25 mouse cellular contexts compared by ENCODE assay signal in the genomic region with DNA sequence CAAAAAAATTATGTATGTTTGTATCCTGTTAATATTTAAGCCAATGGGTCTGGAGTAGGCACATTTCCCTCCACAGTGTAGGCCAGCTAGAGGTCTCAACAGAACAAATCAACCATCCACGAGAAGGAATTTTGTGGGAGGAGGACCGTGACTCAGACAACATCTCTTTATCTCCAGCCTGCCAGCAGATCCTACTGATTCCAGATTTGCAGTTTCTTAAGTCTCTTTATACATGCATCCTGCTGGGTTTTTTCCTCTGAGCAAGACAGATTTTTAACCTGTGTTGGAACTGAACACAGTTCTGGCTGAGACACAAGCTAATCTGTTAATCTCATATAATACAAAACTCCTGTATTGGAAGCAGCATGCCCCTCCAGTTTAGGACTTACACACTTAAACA. TPM values are rescaled to one million over a fixed set of nuclear protein-coding genes. Genes with fewer than 3 reads are reported as not detected.
A peak's percentile ranks its signal among the peaks of the same experiment; 100 is the strongest.
DNase-seq lines count a peak whose midpoint lies in the region; TF ChIP-seq lines count a peak whose summit lies in the region.
"Had no signal": no experiment of that assay in that cellular context is flagged by ENCODE, and none has a peak within 500 bp of the region (broad histone marks: within the 10 kb centered on the region; RNA-seq: fewer than 3 reads in every experiment).

No protein-coding gene starts in this region.

- TF ChIP-seq CTCF in left cerebral cortex, adult 2 months (IDR thresholded peaks at IDR 0.05): no peak
- no peak for TF ChIP-seq CTCF in cortical plate, adult 2 months (IDR thresholded peaks at IDR 0.05; ENCODE audit: extremely low read depth, insufficient read depth, low read length)

- no peak for TF ChIP-seq POLR2A in cortical plate, adult 2 months (IDR thresholded peaks at IDR 0.05; ENCODE audit: extremely low read depth, insufficient read depth, low read length)

- peak overlapping the region; percentile 80 for H3K27ac ChIP-seq in left cerebral cortex, adult 2 months
- H3K27ac ChIP-seq in cortical plate, adult 2 months (ENCODE audit: insufficient read depth, low read length): peak overlapping the region; percentile 78; the same call in 1 of the 2 replicates
- H3K27ac ChIP-seq: embryonic facial prominence, embryonic 12.5 days; embryonic facial prominence, embryonic 15.5 days; heart, adult 2 months; heart, embryonic 15.5 days; hindbrain, embryonic 10.5 days; hindbrain, embryonic 15.5 days had no signal

- peaks cover 6% of the 10 kb centered on the region for H3K4me1 ChIP-seq in cortical plate, adult 2 months (ENCODE audit: control insufficient read depth, insufficient read depth, low read length)

- no peak overlapping the region for H3K4me3 ChIP-seq in left cerebral cortex, adult 2 months
- H3K4me3 ChIP-seq in cortical plate, adult 2 months (ENCODE audit: insufficient read depth, low read length): no peak overlapping the region
- H3K4me3 ChIP-seq: embryonic facial prominence, embryonic 12.5 days; embryonic facial prominence, embryonic 15.5 days; heart, adult 2 months; heart, embryonic 15.5 days; hindbrain, embryonic 10.5 days; hindbrain, embryonic 15.5 days had no signal

- peak; percentile 50 to 68 for DNase-seq in frontal cortex, adult 2 months (ENCODE audit: extremely low spot score in 1 of 2, low spot score in 1 of 2)
- no peak for DNase-seq in frontal cortex, postnatal 10 days (ENCODE audit: low spot score in 2 of 2)
- DNase-seq in left cerebral cortex, adult 2 months (ENCODE audit: extremely low spot score in 1 of 2, low spot score in 2 of 2): no peak
- DNase-seq in left cerebral cortex, postnatal 10 days (ENCODE audit: extremely low spot score in 1 of 2, low spot score in 2 of 2): no peak
- peak; percentile 23 for DNase-seq in Muller cell, postnatal 12 days (ENCODE audit: inconsistent ontology term)
- DNase-seq in urinary bladder, postnatal 4 days (ENCODE audit: low spot score in 2 of 2): no peak
- no peak for DNase-seq in heart, adult 8-10 months (ENCODE audit: low spot score)
- DNase-seq: adrenal gland, adult 2 months; adrenal gland, postnatal 14 days; cerebellum, adult 18-20 months; cerebellum, adult 9-10 months; cerebellum, postnatal 14 days; forebrain, postnatal 0 days; gastrocnemius, postnatal 25 days; heart, adult 2 months; heart, postnatal 10 days; heart, postnatal 36 days; kidney, adult 2 months had no signal

- intact Hi-C loops in left cerebral cortex, adult 2 months (cut with DNase I): loop anchor here (1.0 kb wide), 1 partner anchor 31 kb away; a partner anchor contains a TSS
- intact Hi-C loops in left cerebral cortex, postnatal 10 days (cut with DNase I): no loop called here

RNA-seq across cellular contexts. Expression of a gene that starts 2.3 kb away (rescaled TPM):
- polyA plus RNA-seq in frontal cortex, adult 2 months (2012; rRNA removed): 33.7 TPM in 2 replicates
- total RNA-seq in left cerebral cortex, adult 2 months (2021): 10 to 100 TPM; 46.2 to 49.0 TPM
- total RNA-seq in left cerebral cortex, postnatal 10 days (2021): 10 to 100 TPM; 21.7 to 21.9 TPM
- polyA plus RNA-seq in cortical plate, adult 2 months (2012; rRNA removed): 38.1 and 41.0 TPM in 2 replicates
- 1 to 10 TPM; 4.8 to 6.5 (median 5.4) TPM for total RNA-seq in heart, adult 8-10 months (2022)

RNA-seq across cellular contexts. Expression of a gene that starts 15.8 kb away (rescaled TPM):
- 42.5 and 44.7 TPM in 2 replicates for polyA plus RNA-seq in frontal cortex, adult 2 months (2012; rRNA removed)
- total RNA-seq in left cerebral cortex, adult 2 months (2021): 10 to 100 TPM; 56.4 to 57.1 TPM
- total RNA-seq in left cerebral cortex, postnatal 10 days (2021): 10 to 100 TPM; 16.0 to 19.0 TPM
- 47.9 and 50.4 TPM in 2 replicates for polyA plus RNA-seq in cortical plate, adult 2 months (2012; rRNA removed)
- 10 to 100 TPM; 26.4 to 33.5 (median 30.8) TPM for total RNA-seq in heart, adult 8-10 months (2022)
- polyA plus RNA-seq: CD4-positive, CD25-positive, alpha-beta regulatory T cell, adult 4 months had no signal

RNA-seq across cellular contexts. Expression of a gene that starts 30.9 kb away (rescaled TPM):
- polyA plus RNA-seq in frontal cortex, adult 2 months (2012; rRNA removed): 50.7 and 51.4 TPM in 2 replicates
- total RNA-seq in left cerebral cortex, adult 2 months (2021): 10 to 100 TPM; 43.5 to 53.4 TPM
- total RNA-seq in left cerebral cortex, postnatal 10 days (2021): 10 to 100 TPM; 31.5 to 35.0 TPM
- polyA plus RNA-seq in cortical plate, adult 2 months (2012; rRNA removed): 31.1 and 33.7 TPM in 2 replicates
- 1 to 10 TPM; 1.0 to 3.4 (median 2.2) TPM for total RNA-seq in heart, adult 8-10 months (2022)
- polyA plus RNA-seq: CD4-positive, CD25-positive, alpha-beta regulatory T cell, adult 4 months had no signal

RNA-seq across cellular contexts. Expression of a gene that starts 32.8 kb away (rescaled TPM):
- polyA plus RNA-seq in frontal cortex, adult 2 months (2012; rRNA removed): 53.0 and 59.9 TPM in 2 replicates
- total RNA-seq in left cerebral cortex, adult 2 months (2021): 10 to 100 TPM; 34.7 to 37.1 TPM
- total RNA-seq in left cerebral cortex, postnatal 10 days (2021): 10 to 100 TPM; 57.4 to 57.9 TPM
- polyA plus RNA-seq in cortical plate, adult 2 months (2012; rRNA removed): 53.8 and 64.2 TPM in 2 replicates
- 10 to 100 TPM; 11.7 to 13.9 (median 12.5) TPM for total RNA-seq in heart, adult 8-10 months (2022)

Comparison
In these comparisons a context has a peak if more than half of its experiments do, and no peak if none do; other contexts are left out.
1. DNase-seq: peak in frontal cortex, adult 2 months (2 of 2) and Muller cell, postnatal 12 days (single experiment); none in frontal cortex, postnatal 10 days (0 of 2), left cerebral cortex, adult 2 months (0 of 2), left cerebral cortex, postnatal 10 days (0 of 2), urinary bladder, postnatal 4 days (0 of 2) and heart, adult 8-10 months (single experiment).
2. RNA of a gene that starts 30.9 kb away (total RNA-seq): 43.5 to 53.4 TPM in left cerebral cortex, adult 2 months and 31.5 to 35.0 TPM in left cerebral cortex, postnatal 10 days; 1.0 to 3.4 TPM in heart, adult 8-10 months; every median in the first group is over 4 times any median in the second.